Mouse (Mus musculus): ENCODE measurements around the gene Smg6.

The Smg6 gene

GRCm38 (mm10) chr11:74929111-74929510, 3.5 kb downstream of the Smg6 start:
- no peak for DNase-seq (ENCODE audit: low spot score)

- no peak for DNase-seq (ENCODE audit: low spot score)
These were observed 4.8 kb downstream of the Smg6 start for GRCm38 (mm10) chr11:74930391-74930790.

GRCm38 (mm10) chr11:74946348-74946747, 20.7 kb downstream of the Smg6 start:
- peak; percentile 20 for DNase-seq (ENCODE audit: low spot score)

- DNase-seq (ENCODE audit: low spot score) = peak; percentile 27
These were observed 29.3 kb downstream of the Smg6 start for GRCm38 (mm10) chr11:74954901-74955300.

GRCm38 (mm10) chr11:74956006-74956405, 30.4 kb downstream of the Smg6 start:
- DNase-seq (ENCODE audit: low spot score) = no peak

- no peak for DNase-seq (ENCODE audit: low spot score)
These were observed 32.0 kb downstream of the Smg6 start for GRCm38 (mm10) chr11:74957600-74957999.

- peak; percentile 3 for DNase-seq (ENCODE audit: low spot score)
These were observed 33.9 kb downstream of the Smg6 start for GRCm38 (mm10) chr11:74959501-74959900.

- DNase-seq (ENCODE audit: low spot score) = peak; percentile 64
These were observed 34.5 kb downstream of the Smg6 start for GRCm38 (mm10) chr11:74960031-74960551.

GRCm38 (mm10) chr11:74961953-74962352, 36.3 kb downstream of the Smg6 start:
- DNase-seq (ENCODE audit: low spot score) = no peak

- no peak for DNase-seq (ENCODE audit: low spot score)
These were observed 37.3 kb downstream of the Smg6 start for GRCm38 (mm10) chr11:74962846-74963407.

GRCm38 (mm10) chr11:74965516-74965915, 39.9 kb downstream of the Smg6 start:
- no peak for DNase-seq (ENCODE audit: low spot score)

GRCm38 (mm10) chr11:74973290-74974157, 47.9 kb downstream of the Smg6 start:
- no peak for DNase-seq (ENCODE audit: low spot score)

- no peak for DNase-seq (ENCODE audit: low spot score)
These were observed 49.0 kb downstream of the Smg6 start for GRCm38 (mm10) chr11:74974615-74975014.

GRCm38 (mm10) chr11:74976835-74977687, 51.4 kb downstream of the Smg6 start:
- no peak for DNase-seq (ENCODE audit: low spot score)

GRCm38 (mm10) chr11:74981464-74981863, 55.8 kb downstream of the Smg6 start:
- DNase-seq (ENCODE audit: low spot score) = peak; percentile 69

GRCm38 (mm10) chr11:74982241-74982640, 56.6 kb downstream of the Smg6 start:
- DNase-seq (ENCODE audit: low spot score) = no peak

GRCm38 (mm10) chr11:74988162-74988561, 62.5 kb downstream of the Smg6 start:
- no peak for DNase-seq (ENCODE audit: low spot score)

- DNase-seq (ENCODE audit: low spot score) = no peak
These were observed 63.4 kb downstream of the Smg6 start for GRCm38 (mm10) chr11:74989047-74989446.

GRCm38 (mm10) chr11:74990501-74990900, 64.9 kb downstream of the Smg6 start:
- no peak for DNase-seq (ENCODE audit: low spot score)

- no peak for DNase-seq (ENCODE audit: low spot score)
These were observed 65.7 kb downstream of the Smg6 start for GRCm38 (mm10) chr11:74991290-74991689.

GRCm38 (mm10) chr11:74992427-74992987, 66.9 kb downstream of the Smg6 start:
- DNase-seq (ENCODE audit: low spot score) = no peak

- DNase-seq (ENCODE audit: low spot score) = no peak
These were observed 68.5 kb downstream of the Smg6 start for GRCm38 (mm10) chr11:74994141-74994540.
